ENCODE assay signal across 26 mouse cellular contexts in the genomic region with DNA sequence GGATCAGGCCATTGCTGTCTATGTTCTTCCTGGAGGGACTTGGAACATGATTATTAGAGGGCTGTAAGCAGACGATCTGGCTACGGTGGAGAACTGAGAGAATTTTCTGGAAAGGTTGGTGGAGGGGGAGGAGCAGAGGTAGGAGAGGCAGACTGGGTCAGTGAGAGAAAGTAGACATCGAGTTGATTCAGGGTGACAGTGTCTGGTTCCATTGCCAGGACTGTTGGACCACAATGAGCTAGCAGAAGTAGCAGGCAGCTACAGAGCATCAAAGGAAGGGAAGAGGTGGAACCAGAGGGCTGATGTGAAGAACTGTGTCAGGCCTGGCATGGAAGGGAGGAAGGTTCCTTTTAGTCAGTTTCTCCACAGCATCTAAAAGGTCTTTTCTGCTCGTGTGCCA. TPM values are rescaled to one million over a fixed set of nuclear protein-coding genes. Genes with fewer than 3 reads are reported as not detected.
"Had no signal": no experiment of that assay in that cellular context is flagged by ENCODE, and none has a peak within 500 bp of the region (broad histone marks: within the 10 kb centered on the region; RNA-seq: fewer than 3 reads in every experiment).

No protein-coding gene starts in this region.

- H3K4me3 ChIP-seq: kidney, embryonic 15.5 days; limb, embryonic 10.5 days; limb, embryonic 13.5 days; liver, embryonic 13.5 days; megakaryocyte, embryonic 14.5 days; midbrain, embryonic 10.5 days; midbrain, embryonic 13.5 days; myocyte; neural tube, embryonic 13.5 days had no signal

- H3K9ac ChIP-seq: kidney, embryonic 15.5 days; limb, embryonic 13.5 days; liver, embryonic 13.5 days; lung, embryonic 14.5 days; midbrain, embryonic 13.5 days; neural tube, embryonic 13.5 days had no signal

- H3K36me3 ChIP-seq: kidney, embryonic 15.5 days; limb, embryonic 10.5 days; limb, embryonic 13.5 days; liver, embryonic 13.5 days; midbrain, embryonic 10.5 days; midbrain, embryonic 13.5 days; neural tube, embryonic 13.5 days had no signal

- H3K27ac ChIP-seq: kidney, embryonic 15.5 days; limb, embryonic 10.5 days; limb, embryonic 13.5 days; liver, embryonic 13.5 days; macrophage; midbrain, embryonic 10.5 days; midbrain, embryonic 13.5 days; neural tube, embryonic 13.5 days; stomach, postnatal 0 days had no signal

- H3K4me1 ChIP-seq: kidney, embryonic 15.5 days; limb, embryonic 10.5 days; limb, embryonic 13.5 days; megakaryocyte, embryonic 14.5 days; midbrain, embryonic 10.5 days had no signal

- DNase-seq: kidney, postnatal 4 days; layer of hippocampus, adult 9-11 months; liver; liver, embryonic 13.5 days; lung, embryonic 14.5 days; retina, postnatal 1 day; right cerebral cortex, postnatal 25 days; thymus, adult 2 months; thymus, postnatal 14 days had no signal

- ATAC-seq: lung, postnatal 0 days; midbrain, embryonic 13.5 days; midbrain, embryonic 16.5 days had no signal

- H3K27me3 ChIP-seq: kidney, embryonic 15.5 days; limb, embryonic 13.5 days; liver, embryonic 13.5 days; megakaryocyte, embryonic 14.5 days; midbrain, embryonic 13.5 days; neural tube, embryonic 13.5 days had no signal

- H3K9me3 ChIP-seq: kidney, embryonic 15.5 days; limb, embryonic 10.5 days; limb, embryonic 13.5 days; liver, embryonic 13.5 days; megakaryocyte, embryonic 14.5 days; midbrain, embryonic 10.5 days; midbrain, embryonic 13.5 days; neural tube, embryonic 13.5 days had no signal

- H3K4me2 ChIP-seq: kidney, embryonic 15.5 days; limb, embryonic 13.5 days; liver, embryonic 13.5 days; lung, embryonic 14.5 days; midbrain, embryonic 13.5 days; neural tube, embryonic 13.5 days had no signal

RNA-seq across cellular contexts. Expression of a gene that starts 33.1 kb away (rescaled TPM):
- total RNA-seq: monocyte, adult 5-6 weeks; neutrophil, adult 5-6 weeks had no signal
- polyA plus RNA-seq: kidney, adult 2 months; macrophage; myocyte had no signal

RNA-seq across cellular contexts. Expression of a gene that starts 48.8 kb away (rescaled TPM):
- total RNA-seq: monocyte, adult 5-6 weeks; neutrophil, adult 5-6 weeks had no signal
- polyA plus RNA-seq: liver, embryonic 13.5 days; liver, embryonic 16.5 days; lung, embryonic 14.5 days; lung, postnatal 0 days; neural tube, embryonic 13.5 days; stomach, embryonic 14.5 days; thymus, adult 2 months had no signal
